Mouse (Mus musculus): ENCODE results near the gene Prss40.
A peak's percentile ranks its signal among the peaks of the same experiment; 100 is the strongest.
"Not testable (repeated sequence)": the region's sequence is repeated elsewhere in the genome, so short reads cannot be mapped to it uniquely, and the experiment has no call there.

The Prss40 gene

DNA sequence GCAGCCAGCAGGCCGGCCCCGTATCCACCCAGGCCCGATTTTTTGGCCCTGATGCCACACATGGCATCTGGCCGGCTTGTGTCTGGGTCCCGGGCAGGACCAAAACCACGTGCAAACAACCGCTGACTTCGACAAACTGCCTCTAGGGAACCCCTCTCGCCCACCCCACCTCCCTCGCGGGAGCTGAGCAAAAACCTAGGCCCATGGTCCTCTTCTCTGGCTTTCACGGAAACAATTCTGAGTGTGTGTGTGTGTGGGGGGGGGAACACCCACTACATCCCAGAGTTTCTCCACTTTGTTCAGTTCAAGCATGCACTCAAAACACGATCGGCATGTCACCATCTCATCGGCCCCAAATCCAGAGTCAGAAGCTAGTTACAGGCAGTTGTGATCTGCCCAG, at the start of gene Prss40:
Gene Prss40 (minus strand): TSS at position 101 of the 400 bp plus-strand sequence.
- no peak for DNase-seq

GRCm38 (mm10) chr1:34602363-34602762, 41.6 kb upstream of the Prss40 start:
- DNase-seq, result no peak

GRCm38 (mm10) chr1:34601323-34602047, 40.7 kb upstream of the Prss40 start:
- no peak for DNase-seq

GRCm38 (mm10) chr1:34600000-34600399, 39.3 kb upstream of the Prss40 start:
- no peak for DNase-seq

- no peak for DNase-seq
Measured at GRCm38 (mm10) chr1:34587298-34588096, 26.8 kb upstream of the Prss40 start.

GRCm38 (mm10) chr1:34584736-34585135, 24.0 kb upstream of the Prss40 start:
- DNase-seq, result no peak

GRCm38 (mm10) chr1:34583821-34584263, 23.1 kb upstream of the Prss40 start:
- DNase-seq, result peak; percentile 90

DNA sequence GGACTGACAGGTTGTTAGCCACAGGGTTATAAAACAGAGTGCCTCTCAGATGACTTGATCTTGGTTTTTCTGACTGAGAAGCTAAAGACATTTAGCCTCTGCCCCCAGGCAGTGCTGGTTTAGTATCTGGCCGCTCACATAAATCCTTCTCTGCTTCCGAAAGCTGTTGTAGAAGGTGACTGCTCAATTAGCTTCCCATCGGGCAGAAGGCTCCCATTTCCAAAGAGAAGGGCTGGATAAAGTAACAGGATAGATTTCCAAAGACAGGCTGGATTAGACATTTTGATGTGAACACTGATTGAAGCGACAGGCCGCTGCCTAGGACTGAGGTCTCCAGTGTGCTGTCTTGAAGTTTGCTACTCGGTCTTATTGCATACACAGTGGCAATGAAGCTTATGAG, 21.5 kb upstream of the Prss40 start:
- DNase-seq, result no peak

DNA sequence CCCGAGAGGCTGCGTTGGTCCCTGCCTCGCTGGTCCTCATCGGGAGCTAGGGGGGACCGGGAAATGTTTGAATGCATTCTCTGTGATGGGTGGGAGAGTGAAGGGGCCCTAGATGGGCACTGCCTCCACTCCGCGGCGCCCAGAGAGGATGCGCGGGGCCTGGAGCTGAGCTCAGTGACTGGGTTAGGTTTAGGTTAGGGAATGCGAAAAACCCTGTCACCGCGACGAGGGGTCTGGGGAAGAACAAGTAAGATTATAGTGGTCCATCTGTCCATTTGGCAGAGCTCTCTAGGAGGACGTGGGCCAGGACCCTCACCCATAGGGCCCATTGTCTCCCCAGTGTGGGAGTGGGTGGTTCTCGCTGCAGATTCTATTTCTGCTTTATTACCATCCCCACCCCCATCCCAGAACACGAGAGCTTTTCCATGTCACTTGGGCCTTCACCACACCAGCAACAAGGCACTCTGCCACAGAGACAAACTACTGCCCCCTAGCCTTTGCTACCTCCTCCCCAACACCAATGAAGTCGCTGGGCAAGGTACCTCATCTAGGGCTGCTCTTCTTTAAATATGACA, 19.1 kb upstream of the Prss40 start:
- peak; percentile 50 for DNase-seq

GRCm38 (mm10) chr1:34578851-34579781, 18.4 kb upstream of the Prss40 start, which contains the start of gene Amer3:
Gene Amer3 (plus strand): TSS chr1:34579657.
- peak; percentile 83 for DNase-seq

DNA sequence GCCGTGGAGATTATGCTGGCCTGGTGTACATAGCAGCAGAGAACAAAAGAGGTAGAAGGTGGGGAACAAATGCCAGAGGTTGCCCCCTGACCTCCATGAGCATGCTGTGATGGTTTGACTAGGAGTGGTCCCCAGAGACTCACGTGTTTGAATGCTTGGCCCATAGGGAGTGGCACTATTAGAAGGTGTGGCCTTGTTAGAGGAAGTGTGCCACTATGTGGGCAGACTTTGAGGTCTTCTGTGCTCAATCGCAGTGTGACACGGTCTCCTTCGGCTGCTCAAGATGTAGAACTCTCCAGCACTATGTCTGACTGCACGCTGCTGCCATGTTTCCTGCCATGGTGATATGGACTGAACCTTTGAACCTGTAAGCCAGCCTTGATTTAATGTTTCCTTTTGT, 12.5 kb upstream of the Prss40 start:
- DNase-seq, result no peak

GRCm38 (mm10) chr1:34571431-34571830, 10.7 kb upstream of the Prss40 start:
- peak; percentile 85 for DNase-seq

GRCm38 (mm10) chr1:34569876-34570275, 9.1 kb upstream of the Prss40 start:
- no peak for DNase-seq

DNA sequence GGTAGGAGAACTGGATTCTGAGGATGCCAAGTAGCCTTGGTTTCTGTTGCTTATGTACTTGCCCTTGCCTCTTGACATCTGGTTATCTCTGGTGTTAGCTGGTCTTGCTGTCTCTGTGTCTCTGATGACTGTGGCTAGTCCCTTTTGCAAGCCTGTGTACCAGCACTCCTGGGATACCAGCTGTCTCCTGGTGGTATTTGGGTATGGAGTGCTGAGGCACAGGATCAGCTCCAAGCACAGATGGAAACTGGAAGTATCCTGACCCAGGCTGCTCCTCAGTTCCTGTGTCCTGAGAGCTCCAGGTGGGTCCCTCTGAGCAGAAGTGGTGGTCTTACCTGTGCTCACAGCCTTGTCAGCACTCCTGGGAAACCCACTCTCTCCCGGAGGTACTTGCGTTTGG, 7.4 kb upstream of the Prss40 start:
- DNase-seq, result no peak

DNA sequence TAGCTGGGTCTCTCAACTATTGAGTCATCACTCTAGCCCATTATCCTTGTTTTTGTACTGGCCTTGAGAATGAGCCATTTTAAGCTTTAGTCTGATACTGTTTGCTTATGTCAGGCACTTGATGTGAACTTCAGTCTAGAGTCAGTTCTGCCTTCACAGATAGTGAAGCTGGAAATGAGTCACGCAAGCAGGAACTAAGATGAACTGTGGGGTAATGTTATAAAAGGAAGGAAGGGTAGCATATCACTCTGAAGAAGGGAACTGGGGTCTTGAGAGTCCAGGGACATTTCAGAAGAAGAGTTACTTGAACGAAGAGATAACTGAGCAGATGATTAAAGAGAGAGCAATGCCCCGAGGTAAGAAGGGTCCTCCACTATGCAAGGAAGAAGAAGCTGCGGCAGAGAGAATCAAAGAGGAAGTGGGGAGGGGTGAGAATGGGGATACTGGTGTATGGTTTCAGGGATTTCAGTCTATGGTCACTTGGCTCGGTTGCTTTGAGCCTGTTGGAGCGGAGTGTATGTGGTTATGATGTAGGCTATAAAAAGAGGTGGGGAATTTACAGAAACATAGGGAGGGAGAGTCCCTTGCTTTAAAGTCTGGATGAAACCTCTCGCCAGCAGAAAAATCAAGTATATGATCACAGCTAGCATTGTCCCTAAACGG, 3.8 kb upstream of the Prss40 start:
- no peak for DNase-seq

DNA sequence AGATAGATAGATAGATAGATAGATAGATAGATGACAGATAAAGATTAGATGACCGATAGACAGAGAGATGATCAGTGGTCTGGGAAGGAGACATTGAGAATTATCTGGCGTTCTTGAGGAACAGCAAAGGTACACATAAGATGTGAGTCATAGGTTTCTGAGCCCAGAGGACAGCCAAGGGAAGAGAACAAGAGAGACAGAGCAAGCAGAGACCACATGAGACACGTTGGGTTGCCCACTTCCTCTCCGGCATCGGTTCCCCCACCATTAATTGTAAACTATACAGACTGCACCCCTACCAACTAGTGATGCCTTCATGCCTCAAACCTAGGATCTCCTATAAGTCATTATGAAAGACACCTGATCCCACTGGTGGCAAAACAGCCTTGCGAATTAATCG, 6.5 kb downstream of the Prss40 start:
- DNase-seq, result no peak

DNA sequence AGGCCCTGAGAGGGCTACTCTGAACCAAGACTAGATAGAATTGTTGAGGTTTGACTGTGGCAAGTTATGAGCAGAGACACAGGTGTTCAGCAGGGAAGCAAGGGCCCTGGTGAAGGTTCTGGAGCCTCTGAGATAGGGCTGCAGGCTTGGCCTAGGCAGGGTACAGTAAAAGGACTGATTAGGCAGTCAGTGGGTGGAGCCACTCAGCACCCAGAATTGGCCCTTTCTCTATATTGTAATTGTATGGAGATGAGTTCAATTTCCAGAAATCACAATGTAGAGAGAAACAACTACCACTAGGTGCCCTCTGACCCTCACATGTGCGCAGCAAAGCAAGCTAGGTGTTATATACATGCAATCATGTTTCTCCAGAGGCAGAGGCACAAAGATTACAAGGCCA, 7.1 kb downstream of the Prss40 start:
- no peak for DNase-seq

DNA sequence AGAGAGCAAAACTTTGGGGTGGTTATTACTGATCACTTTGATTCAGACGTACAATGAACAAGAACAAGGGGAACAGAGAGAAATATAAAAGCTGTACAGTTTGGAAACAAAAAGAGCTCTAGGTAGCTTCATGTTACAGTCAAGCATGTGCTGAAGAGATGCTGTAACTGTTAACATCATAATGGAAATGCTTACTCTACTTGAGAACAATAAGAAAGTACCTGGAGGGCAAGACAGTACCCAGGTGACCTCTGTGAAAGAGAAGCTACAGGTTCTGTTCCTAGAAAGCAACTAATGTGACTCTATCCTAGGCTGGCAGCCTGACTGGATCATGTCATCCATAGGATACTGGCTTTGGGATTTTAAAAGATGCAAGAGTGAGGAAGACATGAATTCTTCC, 13.7 kb downstream of the Prss40 start:
- no peak for DNase-seq

GRCm38 (mm10) chr1:34536767-34537485, 23.8 kb downstream of the Prss40 start:
- DNase-seq, result no peak

DNA sequence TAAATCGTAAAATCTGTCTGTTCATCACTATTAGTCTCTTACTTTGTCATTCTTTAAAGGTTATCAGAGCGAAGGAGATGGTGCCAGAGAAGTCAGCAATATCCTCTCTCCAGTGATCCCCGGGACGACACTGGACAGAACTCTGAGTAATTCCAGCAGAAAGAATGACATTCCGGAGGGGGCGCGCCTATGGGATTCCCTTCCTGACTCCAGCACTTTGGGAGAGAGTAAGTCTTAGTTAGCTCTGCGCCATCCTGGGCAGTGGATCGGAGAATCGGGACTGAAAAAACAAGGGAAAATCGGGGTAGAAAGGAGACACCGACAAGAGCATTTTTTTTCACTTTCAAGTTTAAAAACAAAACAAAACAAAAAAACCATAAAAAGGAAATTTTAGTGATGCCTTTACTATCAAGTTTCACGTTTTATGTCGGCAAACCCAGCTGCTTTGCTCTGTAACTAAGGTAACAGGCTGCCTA, 24.4 kb downstream of the Prss40 start:
- no peak for DNase-seq

- DNase-seq, result not testable (repeated sequence)
Measured at GRCm38 (mm10) chr1:34535043-34535698, 25.6 kb downstream of the Prss40 start, which contains the start of gene Cfc1. Gene Cfc1 (plus strand): TSS chr1:34535648.

All from layer of hippocampus, adult 9-11 months (tissue).